Mouse (Mus musculus) urinary bladder, postnatal 25 days (tissue): ENCODE data around the gene Fastk.

Source experiments
- DNase-seq: peaks from one replicate; pipeline ENCODE4 v3.0.0; 2022; ENCODE audit warnings: low spot score

Gene Fastk

DNA sequence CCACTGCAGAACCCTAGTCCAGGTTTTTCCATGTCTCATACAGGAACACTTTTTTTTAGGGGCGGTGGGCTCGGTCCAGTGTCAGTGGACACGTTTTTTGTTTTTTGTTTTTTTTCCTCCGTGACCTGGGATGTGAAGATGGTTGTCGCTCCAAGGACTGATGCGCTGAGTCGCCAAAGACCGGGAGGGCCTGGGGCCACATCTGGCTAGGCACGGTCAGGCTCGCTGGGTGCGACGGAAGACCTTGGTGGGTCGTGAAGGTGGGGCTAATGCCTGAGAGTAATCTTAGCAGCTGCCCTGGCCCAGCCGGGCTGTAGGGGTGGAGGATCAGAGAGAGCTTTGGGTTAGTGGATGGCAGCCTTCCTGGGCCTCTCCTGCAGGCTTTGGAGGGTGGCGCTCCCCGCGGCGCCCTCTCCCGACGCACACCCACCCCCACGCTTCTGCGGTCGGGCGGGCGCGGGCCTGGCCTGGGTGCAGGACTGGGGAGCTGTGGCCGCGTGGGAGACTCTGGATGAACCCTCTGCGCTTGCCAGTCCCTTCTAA, 7.7 kb upstream of the Fastk start:
- peak; percentile 33 for DNase-seq

DNA sequence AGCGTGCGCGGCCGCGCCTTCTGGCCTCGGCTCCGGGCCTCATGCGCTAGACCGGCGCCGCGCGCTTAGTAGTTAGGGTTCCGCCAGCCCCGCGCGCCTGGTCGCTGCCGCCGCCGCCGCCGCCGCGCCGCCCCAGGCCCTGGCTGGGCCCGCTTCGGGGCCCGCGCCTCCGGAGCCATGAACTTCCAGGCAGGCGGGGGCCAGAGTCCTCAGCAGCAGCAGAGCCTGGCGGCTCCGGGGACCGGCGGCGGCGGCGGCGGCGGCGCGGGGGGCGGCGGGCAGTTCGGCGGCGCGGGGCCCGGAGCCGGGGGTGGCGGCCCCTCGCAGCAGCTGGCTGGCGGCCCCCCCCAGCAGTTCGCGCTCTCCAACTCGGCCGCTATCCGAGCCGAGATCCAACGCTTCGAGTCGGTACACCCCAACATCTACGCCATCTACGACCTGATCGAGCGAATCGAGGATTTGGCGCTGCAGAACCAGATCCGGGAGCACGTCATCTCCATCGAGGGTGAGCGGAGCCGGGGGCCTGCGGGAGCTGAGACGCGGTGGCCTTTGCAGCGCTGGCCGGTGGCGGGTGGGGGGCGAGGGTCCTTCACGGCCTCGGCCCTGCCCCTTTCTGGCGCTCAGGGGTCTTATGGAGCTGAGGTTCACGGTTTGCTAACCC, 7.1 kb upstream of the Fastk start, which contains the start of gene Agap3:
Gene Agap3 (plus strand): TSS at position 148 of the 661 bp plus-strand sequence.
- DNase-seq: peak; percentile 42

DNA sequence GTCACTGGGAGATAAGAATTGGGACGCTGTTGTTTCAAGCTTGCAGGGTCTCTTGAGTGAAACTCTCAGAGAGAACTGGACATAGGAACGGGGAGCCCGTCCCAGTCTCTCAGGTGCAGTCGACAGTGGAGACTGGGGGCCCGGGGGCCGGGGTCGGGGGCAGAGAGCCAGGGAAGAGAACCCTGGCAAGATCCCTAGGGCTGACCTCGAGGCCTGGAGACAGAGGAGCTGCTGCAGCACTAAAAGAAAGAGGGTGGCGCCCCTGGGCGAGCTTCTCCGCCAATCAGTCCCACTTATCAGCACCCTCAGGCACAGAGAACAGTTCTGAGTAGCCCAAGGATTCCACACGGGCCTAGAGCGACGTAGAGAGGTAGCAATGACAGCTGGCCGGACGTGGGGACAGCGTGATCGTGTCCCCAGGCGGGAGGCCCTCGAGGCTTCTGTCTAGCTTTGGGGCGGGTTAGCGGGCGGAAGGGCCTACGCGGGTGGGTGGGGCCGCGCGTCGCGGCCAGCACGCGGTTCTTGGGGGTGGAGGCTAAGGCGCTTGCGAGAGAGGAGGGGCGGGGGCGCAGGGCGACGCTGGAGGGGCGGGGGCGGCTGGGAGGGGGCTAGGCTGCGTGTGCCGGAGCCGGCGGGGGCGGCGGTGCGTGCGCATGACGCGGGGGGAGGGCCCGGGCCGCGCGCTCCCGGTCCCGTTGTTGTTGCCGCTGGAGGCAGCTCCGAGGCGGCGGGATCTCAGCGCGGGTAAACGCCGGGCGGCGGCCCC, 6.4 kb upstream of the Fastk start:
- peak; percentile 83 for DNase-seq

DNA sequence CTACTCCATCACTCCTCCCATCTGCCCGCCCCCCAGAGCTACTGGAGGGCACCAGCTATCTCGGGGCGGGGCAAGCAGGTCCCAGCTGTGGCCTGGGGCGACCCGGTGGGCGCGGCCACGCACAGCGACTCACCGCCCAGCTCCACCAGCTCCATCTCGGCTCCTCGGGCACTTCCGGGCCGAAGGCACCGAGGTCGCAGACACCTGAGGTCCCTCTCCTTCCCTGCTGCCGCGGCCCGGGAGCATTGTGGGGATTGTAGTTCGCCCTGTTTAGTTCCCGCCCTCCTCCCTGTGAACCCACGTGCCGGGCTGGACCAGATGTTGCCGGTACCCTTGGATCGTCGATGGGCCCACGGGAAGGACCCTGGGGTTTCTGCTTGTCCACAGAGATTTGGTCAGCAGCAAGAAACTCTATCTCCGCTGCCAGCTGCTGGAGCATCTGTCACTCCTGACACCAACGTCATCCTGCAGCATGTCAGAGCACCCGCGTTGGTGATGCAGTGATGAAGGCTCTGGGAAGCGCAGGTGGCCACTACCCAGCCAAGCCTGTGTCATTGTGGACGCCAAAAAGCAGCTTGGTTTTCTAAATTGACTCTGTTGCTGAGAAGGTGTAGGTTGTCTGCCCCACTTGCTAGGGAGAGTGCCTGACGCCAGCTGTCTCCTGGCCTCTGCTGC, 2.7 kb upstream of the Fastk start, which contains the start of gene Tmub1:
Gene Tmub1 (minus strand): TSS at position 231 of the 675 bp plus-strand sequence.
- peak; percentile 77 for DNase-seq

DNA sequence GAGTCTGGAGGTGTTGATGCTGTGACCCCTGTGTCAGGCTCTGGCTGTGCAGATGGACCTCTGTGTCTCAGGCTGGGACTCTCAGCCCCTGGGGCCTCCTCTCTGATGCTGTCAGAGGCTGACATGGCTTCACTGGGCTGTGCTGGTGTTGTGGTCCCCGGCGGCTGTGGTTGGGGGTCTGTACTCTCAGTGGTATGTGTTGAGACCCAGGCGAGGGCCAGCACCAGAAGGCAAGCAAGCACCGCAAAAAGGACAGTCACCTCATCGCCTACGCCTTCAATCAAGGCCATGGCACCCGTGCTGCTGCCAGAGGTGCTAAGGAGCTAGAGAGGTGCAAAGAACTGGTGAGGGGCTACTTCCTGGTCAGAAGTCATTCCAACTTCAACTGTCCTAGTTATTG, 1.5 kb upstream of the Fastk start:
- no peak for DNase-seq

DNA sequence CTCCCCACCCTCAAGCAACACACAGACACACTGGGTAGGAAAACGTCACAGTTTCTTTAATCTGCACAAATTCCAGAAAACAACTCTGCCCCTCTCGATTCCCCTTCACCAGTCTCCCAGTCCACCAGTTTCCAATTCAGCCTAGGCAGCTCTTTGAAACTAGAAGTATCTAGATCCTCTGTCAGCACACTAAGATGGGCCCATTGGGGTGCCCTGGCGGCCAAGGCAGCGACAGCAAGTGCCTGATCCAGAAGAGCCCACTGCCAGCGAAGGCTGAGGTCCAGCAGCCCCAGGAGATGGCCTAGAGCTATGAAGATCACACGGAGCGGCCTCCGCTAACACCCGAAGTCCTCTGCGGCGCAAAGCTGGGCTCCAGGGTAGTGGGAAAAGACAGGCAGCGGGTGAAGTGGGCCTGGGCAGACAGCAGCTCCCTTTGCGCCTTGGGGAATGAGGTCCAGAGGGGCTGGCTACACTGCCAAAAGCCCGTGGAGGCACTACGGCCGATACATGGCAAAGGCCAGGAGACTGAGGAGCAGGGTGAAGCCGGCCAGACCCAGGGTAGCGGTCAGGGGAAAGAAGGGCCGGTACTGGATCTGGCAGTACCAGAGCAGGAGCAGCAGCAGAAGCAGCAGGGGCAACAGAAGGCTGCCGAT, 467 bp upstream of the Fastk start:
- no peak for DNase-seq

DNA sequence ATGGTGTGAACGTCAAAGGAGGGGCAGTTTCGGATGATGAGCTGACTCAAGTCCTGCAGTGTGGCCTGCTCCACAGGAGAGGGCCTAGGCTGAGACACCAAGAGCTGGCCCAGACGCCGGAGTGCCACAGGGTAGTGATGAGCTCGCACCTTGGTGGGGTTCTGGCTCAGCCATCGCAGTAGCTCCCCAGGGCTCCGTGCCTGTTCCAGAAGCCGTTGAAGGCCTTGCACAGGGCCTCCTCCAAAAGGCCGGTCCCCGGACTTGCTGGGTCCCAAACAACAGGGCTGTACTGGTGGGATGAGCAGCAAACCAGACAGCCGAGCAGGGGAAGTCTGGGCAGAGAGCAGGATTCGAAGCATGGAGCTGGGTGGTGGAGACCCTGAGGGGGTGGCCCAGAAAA, 1.2 kb downstream of the Fastk start:
- DNase-seq: no peak

DNA sequence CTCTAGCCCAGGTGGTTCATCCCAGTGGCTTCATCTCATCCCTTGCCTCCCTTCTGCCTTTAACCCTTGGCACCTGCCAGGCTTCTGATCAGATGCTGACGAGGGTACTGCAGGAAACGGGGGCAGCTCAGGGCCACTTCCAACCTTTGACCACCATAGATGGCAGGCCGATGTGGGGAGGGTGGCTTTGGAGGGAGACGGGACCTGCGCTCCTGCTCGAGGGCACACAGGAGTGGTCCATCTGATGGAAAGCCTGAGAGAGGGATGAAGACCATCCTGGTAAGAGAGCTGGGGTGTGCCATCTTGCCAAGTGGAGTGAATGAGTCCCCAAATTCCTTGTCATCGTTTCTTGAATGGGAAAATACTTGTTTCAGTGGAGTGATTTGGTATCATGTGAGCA, 1.9 kb downstream of the Fastk start:
- DNase-seq: no peak

DNA sequence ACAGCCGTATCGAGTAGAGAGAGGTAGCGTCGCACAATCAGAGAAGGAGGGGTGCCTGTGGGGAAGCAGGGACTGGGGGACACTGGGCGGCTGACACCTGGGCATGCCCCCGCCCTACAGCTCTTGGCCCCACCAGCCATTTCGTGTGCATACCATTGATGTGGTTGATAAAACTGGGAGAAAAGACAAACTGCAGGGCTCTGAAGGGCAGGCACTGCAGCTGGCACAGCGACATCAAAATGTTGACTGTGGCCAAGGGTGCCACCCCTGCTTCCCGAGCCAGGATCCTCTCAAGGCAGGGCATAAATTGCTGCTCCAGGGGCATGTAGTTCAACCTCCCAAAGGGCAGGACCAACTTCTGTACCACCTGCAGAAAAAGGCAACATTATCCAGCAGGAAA, 3.1 kb downstream of the Fastk start:
- no peak for DNase-seq

DNA sequence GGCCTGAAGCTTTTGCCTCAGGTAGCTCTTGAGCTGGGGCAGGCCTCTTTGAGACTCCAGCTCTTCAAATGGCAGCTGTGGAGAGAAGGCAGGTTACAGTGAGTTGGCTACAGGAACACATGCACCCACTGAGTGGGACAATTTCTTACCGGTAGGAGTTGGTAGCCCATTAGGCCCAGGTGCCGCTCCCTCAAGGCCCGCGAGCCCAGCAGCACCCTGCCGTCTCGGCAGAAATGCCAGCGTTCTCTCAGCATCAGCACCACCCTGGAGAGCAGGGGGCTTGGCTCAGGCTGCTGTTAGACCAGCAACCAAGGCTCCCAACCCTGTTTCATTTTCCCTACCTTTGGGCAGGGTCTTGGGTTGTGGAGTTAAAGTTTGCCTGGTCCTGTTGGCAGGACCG, 3.9 kb downstream of the Fastk start:
- DNase-seq: no peak

DNA sequence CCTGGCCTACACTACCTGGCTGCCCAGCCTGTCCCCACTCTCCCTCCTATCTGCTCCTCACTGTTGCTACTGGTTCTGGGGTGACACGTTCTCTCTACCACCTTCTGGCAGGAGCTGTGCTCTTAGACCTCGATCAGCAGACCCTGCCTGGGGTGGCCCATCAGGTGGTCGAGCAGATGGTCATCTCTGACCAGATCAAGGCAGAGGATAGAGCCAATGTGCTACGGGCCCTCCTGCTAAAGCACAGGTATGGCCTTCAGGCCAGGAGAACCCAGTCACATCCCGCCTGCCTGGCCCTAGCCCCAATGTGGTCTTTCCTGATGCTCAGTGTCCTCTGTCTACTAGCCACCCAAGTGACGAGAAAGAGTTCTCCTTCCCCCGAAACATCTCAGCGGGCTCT, 11.1 kb downstream of the Fastk start:
- no peak for DNase-seq

DNA sequence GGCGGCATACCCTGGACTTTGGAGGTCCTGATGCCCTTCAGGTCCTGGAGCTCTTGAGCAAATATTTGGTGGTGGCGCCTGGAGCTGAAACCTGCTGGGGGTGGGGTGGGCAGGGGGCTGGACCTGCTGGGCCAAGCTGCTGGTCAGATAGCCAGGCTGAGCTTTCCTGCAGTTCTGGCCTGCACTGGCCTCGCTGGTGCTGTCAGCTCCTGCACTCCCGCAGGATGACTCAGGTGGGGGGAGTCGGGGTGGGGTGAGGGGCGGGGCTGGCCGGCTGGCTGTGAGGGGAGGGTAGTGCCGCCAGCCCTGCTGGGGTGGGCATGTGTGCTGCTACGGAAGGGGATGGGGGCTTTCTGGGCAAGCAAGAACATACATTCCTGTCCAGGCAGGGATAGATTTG, 16.5 kb downstream of the Fastk start:
- DNase-seq: peak; percentile 18

DNA sequence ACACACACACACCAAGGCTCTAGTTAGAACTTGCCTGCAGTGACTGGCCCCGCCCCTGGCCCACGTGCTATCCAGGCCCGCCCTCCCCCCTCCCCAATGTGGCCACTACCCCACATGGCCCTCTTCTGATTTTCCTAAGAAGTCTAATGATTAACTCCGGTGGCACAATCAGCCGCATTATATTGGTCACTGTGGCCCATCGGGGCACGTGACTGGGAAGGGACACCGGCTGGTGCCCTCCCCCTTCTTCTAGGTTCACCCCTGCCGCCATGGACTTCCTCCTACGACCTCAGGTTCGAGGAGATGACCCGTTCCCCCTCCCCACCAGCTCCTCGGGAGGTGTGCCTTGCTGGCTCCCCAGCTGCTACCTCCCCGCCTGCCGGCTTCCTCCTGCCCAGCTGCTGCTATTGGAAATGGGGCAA, 17.1 kb downstream of the Fastk start:
- DNase-seq: no peak

DNA sequence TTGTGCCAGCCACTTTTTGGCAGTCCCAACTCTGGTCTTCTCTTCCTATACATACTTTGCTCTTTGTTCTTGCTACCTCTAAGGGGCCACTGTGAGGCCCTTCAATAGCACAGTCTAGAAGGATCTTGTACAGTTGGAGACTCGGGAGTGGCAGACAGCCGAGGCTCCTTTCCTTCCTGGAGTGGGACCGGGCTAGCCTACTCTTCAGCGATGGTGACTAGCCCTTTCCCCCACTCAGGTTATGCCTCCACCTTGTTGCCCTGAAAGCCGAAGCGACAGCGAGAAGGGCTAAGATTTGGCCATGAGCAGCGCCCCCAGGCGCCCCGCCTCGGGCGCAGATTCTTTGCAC, 17.8 kb downstream of the Fastk start:
- no peak for DNase-seq

DNA sequence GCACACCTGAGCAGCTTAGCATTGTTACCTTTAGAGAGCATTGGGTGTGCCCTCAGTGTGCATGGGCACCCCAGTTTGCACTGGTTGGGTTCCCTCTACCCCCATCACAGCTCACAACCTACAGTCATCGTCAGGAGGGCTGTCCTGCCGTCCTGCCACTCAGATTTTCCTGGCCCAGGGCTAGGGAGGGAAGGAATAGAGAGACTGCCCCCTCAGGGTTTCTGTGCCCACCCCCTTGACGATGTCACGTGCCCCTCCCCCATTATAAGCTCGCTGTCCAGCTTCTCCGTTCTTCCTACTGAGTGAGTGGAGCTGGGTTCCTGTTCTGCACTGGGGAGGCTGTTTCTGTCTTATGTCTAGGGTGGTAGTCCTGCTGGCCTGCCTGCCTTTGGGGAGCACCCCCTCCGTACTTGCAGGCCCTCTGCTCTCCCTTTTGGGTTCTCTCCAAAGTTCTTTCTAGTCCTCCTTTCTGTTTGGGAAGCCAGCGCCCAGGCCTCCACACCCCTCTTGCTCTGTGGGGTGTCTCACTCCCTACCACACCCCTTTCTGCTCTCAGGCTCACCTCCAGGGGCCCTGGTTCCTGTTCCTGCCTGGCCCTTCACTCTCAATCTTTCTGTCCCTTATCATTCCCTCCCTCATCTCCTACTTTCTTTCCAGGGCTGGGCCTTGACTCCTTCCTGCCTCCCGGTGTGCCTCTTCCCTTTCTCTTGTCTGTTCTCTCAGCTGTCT, 18.4 kb downstream of the Fastk start:
- no peak for DNase-seq

DNA sequence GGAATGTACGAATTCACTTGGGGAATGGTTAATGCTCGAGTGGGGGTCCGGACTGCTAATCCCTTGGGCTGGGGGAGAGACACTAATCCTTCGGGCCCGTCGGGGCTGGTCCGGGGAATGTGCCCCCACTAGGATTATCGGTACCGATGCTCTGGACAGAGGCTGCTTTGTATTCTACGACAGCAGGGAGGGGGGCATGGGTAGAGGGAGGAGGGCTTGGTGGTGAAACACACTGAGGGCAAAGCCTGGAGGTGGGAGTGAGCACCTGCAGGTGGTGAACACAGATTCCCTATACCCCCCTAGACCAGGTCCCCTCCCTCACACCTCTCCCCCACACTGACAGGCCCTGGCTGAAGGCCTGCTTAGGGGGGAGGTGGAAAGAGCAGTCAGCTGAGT, 19.1 kb downstream of the Fastk start:
- DNase-seq: no peak

DNA sequence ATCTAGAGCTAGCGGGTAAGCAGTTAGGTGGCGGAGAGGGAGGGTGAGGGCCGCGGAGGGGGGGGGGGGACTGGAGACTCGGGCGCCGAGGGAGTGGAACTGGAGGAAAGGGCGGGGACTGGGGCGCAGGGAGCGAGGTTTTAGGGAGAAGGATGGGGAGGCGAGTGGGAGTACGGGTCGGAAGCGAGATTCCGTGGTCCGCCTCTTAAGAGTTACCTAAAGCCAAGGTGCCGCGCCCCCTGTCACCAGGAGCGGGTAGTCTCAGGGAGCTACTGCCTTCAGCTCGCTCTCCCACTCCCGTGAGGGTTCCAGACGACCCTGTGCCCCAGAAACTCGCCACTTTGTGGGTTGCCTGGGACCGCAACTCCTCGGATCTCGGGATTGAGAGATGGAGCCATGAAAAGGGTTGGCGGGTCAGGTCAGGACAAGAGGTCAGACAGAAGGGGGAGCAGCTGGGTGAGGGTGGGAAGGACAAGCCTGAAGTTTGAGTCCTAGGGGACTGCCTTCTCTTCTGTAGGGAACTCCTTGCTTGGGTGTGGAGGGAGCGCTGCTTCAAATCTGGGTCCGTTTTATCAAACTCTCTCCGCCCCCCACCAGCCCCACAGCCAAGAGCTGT, 19.6 kb downstream of the Fastk start:
- peak; percentile 47 for DNase-seq

DNA sequence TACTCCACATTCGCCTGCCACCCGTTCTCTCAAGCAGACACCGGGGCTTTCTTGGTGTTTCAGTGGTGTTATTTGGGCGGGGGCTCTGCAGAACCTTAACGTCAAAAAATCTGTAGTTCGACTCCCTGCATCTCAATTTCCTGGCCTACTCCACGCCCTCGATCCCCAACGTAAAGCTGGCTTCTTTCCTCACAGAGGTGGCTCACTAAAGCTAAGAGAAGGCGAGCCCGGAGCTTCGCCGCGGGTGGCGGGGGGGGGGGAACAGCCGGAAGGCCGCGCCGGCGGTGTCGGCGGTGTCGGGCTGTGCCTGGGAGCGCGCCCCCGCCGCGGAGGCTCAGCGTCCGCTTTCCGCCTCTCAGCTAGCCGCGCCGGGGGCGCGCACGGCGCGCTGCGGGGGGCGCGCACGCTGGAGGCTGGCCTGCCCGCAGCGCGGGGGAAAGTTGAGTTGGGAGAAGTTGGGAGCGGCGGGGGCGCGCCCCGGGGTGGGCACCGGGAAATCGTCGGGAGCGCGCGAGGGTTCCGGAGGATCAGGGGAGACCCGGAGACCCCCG, 20.2 kb downstream of the Fastk start:
- peak; percentile 72 for DNase-seq

DNA sequence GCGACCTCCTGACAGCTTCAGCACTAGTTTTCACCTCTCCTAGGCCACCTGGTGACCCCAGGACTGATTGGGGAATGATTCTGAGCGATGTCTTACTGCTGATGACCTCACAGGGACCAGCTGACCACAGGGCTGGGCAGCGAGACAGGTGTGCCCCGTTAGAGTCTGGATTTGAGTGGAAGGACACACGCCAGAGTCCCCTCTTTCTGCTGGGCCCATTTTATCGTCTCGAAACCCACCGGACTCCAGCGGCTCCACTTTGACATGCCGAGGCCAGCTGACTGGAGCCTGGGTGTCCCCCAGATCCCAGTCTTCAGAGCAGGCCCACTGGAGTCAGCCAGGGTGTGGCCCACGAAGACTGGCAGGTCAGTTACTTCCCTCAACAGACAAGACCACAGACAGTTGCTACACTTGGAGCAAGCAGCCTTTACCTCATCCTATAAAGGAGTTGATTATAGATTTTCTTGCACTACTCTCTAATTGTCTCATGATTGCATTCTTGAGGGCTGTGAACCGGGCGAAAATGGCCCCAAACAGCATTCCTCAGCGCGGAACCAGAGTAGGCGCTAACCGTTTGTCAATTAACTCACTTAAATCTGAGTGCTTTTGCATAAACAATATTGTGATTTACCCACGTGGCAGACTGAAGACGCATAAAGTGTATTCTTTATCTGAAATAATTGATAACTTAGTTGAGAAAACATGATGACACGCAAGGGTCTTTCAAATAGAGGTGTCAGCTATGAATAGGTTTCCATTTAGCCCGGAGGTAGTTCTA, 20.9 kb downstream of the Fastk start:
- DNase-seq: peak; percentile 40
